Mouse (Mus musculus) adrenal gland, postnatal 10 days (tissue): ENCODE measurements at regions not wholly inside any gene's neighbourhood (a gene's known extent, or its start where the extent isn't known, plus 50 kb on each side); places are given as distances from the start of the nearest gene placed in this dataset.
"Not testable (repeated sequence)": the region's sequence is repeated elsewhere in the genome, so short reads cannot be mapped to it uniquely, and the experiment has no call there.

Experiments used
- DNase-seq: peaks from one replicate; pipeline ENCODE4 v3.0.0; 2021; ENCODE audit warnings: mixed read lengths

- DNase-seq: no peak
Measured at GRCm38 (mm10) chr10:108111398-108111797, 50.6 kb upstream of the Ppp1r12a start.

- no peak for DNase-seq
Measured at GRCm38 (mm10) chr10:108110891-108111290, 51.1 kb upstream of the Ppp1r12a start.

GRCm38 (mm10) chr10:108110197-108110596 lies 51.8 kb upstream of the Ppp1r12a start:
- no peak for DNase-seq

- DNase-seq: not testable (repeated sequence)
Measured at GRCm38 (mm10) chr10:108108500-108108899, 53.5 kb upstream of the Ppp1r12a start.

- DNase-seq: no peak
Measured at GRCm38 (mm10) chr10:108101521-108101920, 60.5 kb upstream of the Ppp1r12a start.

GRCm38 (mm10) chr10:108093043-108093442 lies 69.0 kb upstream of the Ppp1r12a start:
- DNase-seq: no peak

- DNase-seq: peak; percentile 44
Measured at GRCm38 (mm10) chr10:108089375-108089981, 72.5 kb upstream of the Ppp1r12a start.

GRCm38 (mm10) chr10:108088883-108089282 lies 73.1 kb upstream of the Ppp1r12a start:
- DNase-seq: no peak

- no peak for DNase-seq
Measured at GRCm38 (mm10) chr10:108088209-108088608, 73.8 kb upstream of the Ppp1r12a start.

- DNase-seq: no peak
Measured at GRCm38 (mm10) chr10:108083220-108083619, 78.8 kb upstream of the Ppp1r12a start.

GRCm38 (mm10) chr10:108075144-108075543 lies 86.8 kb upstream of the Ppp1r12a start:
- no peak for DNase-seq

- no peak for DNase-seq
Measured at GRCm38 (mm10) chr10:108073828-108074227, 88.2 kb upstream of the Ppp1r12a start.

- no peak for DNase-seq
Measured at GRCm38 (mm10) chr10:108072211-108072610, 89.8 kb upstream of the Ppp1r12a start.

GRCm38 (mm10) chr10:108071424-108071823 lies 90.6 kb upstream of the Ppp1r12a start:
- DNase-seq: peak; percentile 13

GRCm38 (mm10) chr10:108067723-108068122 lies 94.3 kb upstream of the Ppp1r12a start:
- no peak for DNase-seq

- no peak for DNase-seq
Measured at GRCm38 (mm10) chr10:108066241-108066640, 95.8 kb upstream of the Ppp1r12a start.

- DNase-seq: no peak
Measured at GRCm38 (mm10) chr10:108061813-108062435, 100.1 kb upstream of the Ppp1r12a start.

GRCm38 (mm10) chr10:108060554-108060953 lies 101.4 kb upstream of the Ppp1r12a start:
- DNase-seq: no peak

- DNase-seq: no peak
Measured at GRCm38 (mm10) chr10:108051637-108052036, 110.4 kb upstream of the Ppp1r12a start.

GRCm38 (mm10) chr10:108048426-108048825 lies 113.6 kb upstream of the Ppp1r12a start:
- no peak for DNase-seq

- DNase-seq: peak; percentile 13
Measured at GRCm38 (mm10) chr10:108043519-108043918, 118.5 kb upstream of the Ppp1r12a start.

GRCm38 (mm10) chr10:108040027-108040426 lies 122.0 kb upstream of the Ppp1r12a start:
- no peak for DNase-seq

- no peak for DNase-seq
Measured at GRCm38 (mm10) chr10:108036486-108037109, 124.7 kb upstream of the Otogl start.

- no peak for DNase-seq
Measured at GRCm38 (mm10) chr10:108034068-108034467, 122.1 kb upstream of the Otogl start.
